Mouse (Mus musculus): ENCODE results near the gene Pitpna.

GRCm38 (mm10) chr11:75557142-75557541 is 30.8 kb upstream of the Pitpna start:
- no peak for TF ChIP-seq ZC3H11A (IDR thresholded peaks at IDR 0.05; ENCODE audit: borderline replicate concordance, low read depth, low read length)
- TF ChIP-seq ZNF384 (IDR thresholded peaks at IDR 0.05; ENCODE audit: low read depth, low read length): no peak
